In genomic region chr10:41519640-41520409, GRCm38 (mm10) we compare ENCODE assay signal across 8 mouse cellular contexts. TPM values are rescaled to one million over a fixed set of nuclear protein-coding genes. Genes with fewer than 3 reads are reported as not detected.
A peak's percentile ranks its signal among the peaks of the same experiment; 100 is the strongest.
DNase-seq lines count a peak whose midpoint lies in the region; ATAC-seq and TF ChIP-seq lines count a peak whose summit lies in the region.

No protein-coding gene starts in this region.

- peak; percentile 34 for ATAC-seq in frontal cortex, adult (ENCODE audit: low TSS enrichment)

- no peak for TF ChIP-seq CTCF in brain, embryonic 14.5 days (IDR thresholded peaks at IDR 0.05; ENCODE audit: borderline replicate concordance, extremely low read depth, insufficient read depth, insufficient read length)

- H3K4me1 ChIP-seq in megakaryocyte, embryonic 14.5 days: peaks cover 42% of the 10 kb centered on the region

- intact Hi-C loops in left cerebral cortex, postnatal 10 days (cut with DNase I): loop anchor here (2.0 to 10.0 kb wide), 3 partner anchors 161 to 775 kb away; no protein-coding TSS in a partner anchor

- no peak for TF ChIP-seq POLR2A in brain, embryonic 14.5 days (IDR thresholded peaks at IDR 0.05; ENCODE audit: borderline replicate concordance, extremely low read depth, insufficient read depth, insufficient read length, poor library complexity, severe bottlenecking)

- H3K4me3 ChIP-seq in megakaryocyte, embryonic 14.5 days (replicated peaks): peak overlapping the region; percentile 99

- peaks cover 13% of the 10 kb centered on the region for H3K36me3 ChIP-seq in megakaryocyte, embryonic 14.5 days (replicated peaks; ENCODE audit: low read length)

- DNase-seq in cerebellum, adult 9-10 months: peak; percentile 60
- DNase-seq in cerebellum, adult 9-11 months: no peak
- DNase-seq in brain, embryonic 14.5 days (ENCODE audit: low read depth): peak; percentile 68
- DNase-seq in induced T-regulatory cell, adult 2 months (ENCODE audit: low read depth): peak; percentile 83
- peak; percentile 14 to 72 for DNase-seq in left cerebral cortex, postnatal 10 days (ENCODE audit: extremely low spot score in 1 of 2, low spot score in 2 of 2)
- peak; percentile 59 to 85 for DNase-seq in spleen, postnatal 4 days (ENCODE audit: low spot score in 2 of 2)

- H3K9me3 ChIP-seq in megakaryocyte, embryonic 14.5 days: no peaks in the 10 kb centered on the region

- no peaks in the 10 kb centered on the region for H3K27me3 ChIP-seq in megakaryocyte, embryonic 14.5 days (replicated peaks)

RNA-seq across cellular contexts. Expression of gene Cd164, which starts 0.6 kb away (rescaled TPM):
- 57.1 and 58.2 TPM in 2 replicates for polyA plus RNA-seq in brain, embryonic 14.5 days (2012; rRNA removed)
- 10 to 100 TPM; 43.7 to 53.2 TPM for total RNA-seq in left cerebral cortex, postnatal 10 days (2021)
- polyA plus RNA-seq in megakaryocyte, embryonic 14.5 days (2012; ENCODE audit: insufficient read depth, low replicate concordance): 56.7 and 184 TPM in 2 replicates

RNA-seq across cellular contexts. Expression of gene Ppil6, which starts 29.6 kb away (rescaled TPM):
- 2.0 and 2.1 TPM in 2 replicates for polyA plus RNA-seq in brain, embryonic 14.5 days (2012; rRNA removed)
- total RNA-seq in left cerebral cortex, postnatal 10 days (2021): 1 to 10 TPM; 6.2 to 7.3 TPM
- not detected in 2 replicates for polyA plus RNA-seq in megakaryocyte, embryonic 14.5 days (2012; ENCODE audit: insufficient read depth, low replicate concordance)

RNA-seq across cellular contexts. Expression of gene Smpd2, which starts 29.7 kb away (rescaled TPM):
- polyA plus RNA-seq in brain, embryonic 14.5 days (2012; rRNA removed): 41.5 and 52.2 TPM in 2 replicates
- total RNA-seq in left cerebral cortex, postnatal 10 days (2021): 10 to 100 TPM; 17.2 to 18.8 TPM
- polyA plus RNA-seq in megakaryocyte, embryonic 14.5 days (2012; ENCODE audit: insufficient read depth, low replicate concordance): 9.3 and 13.7 TPM in 2 replicates

RNA-seq across cellular contexts. Expression of gene Mical1, which starts 43.7 kb away (rescaled TPM):
- 34.2 and 44.8 TPM in 2 replicates for polyA plus RNA-seq in brain, embryonic 14.5 days (2012; rRNA removed)
- 10 to 100 TPM; 32.7 to 36.5 TPM for total RNA-seq in left cerebral cortex, postnatal 10 days (2021)
- polyA plus RNA-seq in megakaryocyte, embryonic 14.5 days (2012; ENCODE audit: insufficient read depth, low replicate concordance): 4.7 and 17.3 TPM in 2 replicates
